11 mouse cellular contexts compared by ENCODE assay signal in the genomic region with DNA sequence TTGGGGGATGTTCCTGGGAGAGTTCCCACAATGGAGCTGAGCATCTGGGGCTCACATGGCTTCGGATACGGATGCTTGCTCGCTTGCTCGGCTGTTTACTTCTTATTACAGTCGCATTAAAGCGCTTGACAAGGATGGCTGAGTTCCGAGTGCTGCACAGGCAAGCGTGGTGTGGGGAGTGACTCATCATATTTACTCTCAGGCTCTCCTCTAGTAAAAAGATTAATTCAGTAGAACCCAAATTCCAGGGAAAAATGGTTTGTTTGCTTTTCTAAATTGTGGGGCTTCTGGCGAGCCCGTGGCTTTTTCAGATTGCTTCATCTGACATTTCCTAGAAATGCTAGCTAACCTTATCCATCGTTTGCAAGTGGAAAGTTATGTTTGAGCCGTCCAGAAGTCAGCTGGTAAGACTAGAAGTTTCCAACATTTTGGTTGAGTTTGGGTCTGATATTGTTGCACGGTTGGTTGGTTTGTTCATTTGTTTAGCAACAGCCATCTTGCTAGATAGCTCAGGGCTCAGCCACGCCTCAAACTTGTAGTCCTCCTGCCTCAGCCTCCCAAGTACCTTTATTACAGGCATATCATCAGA. TPM values are rescaled to one million over a fixed set of nuclear protein-coding genes. Genes with fewer than 3 reads are reported as not detected.
DNase-seq lines count a peak whose midpoint lies in the region; ATAC-seq and TF ChIP-seq lines count a peak whose summit lies in the region.
"Had no signal": no experiment of that assay in that cellular context is flagged by ENCODE, and none has a peak within 500 bp of the region (broad histone marks: within the 10 kb centered on the region; RNA-seq: fewer than 3 reads in every experiment).

No protein-coding gene starts in this region.

- H3K4me3 ChIP-seq in stomach, embryonic 16.5 days (replicated peaks; ENCODE audit: low read length) = no peak overlapping the region
- no peak overlapping the region for H3K4me3 ChIP-seq in heart, adult 2 months
- H3K4me3 ChIP-seq: layer of hippocampus, adult 2 months; liver, embryonic 15.5 days had no signal

- no peaks in the 10 kb centered on the region for H3K9me3 ChIP-seq in stomach, embryonic 16.5 days (replicated peaks; ENCODE audit: control insufficient read depth, low read length)
- H3K9me3 ChIP-seq: liver, embryonic 15.5 days had no signal

- no peak overlapping the region for H3K4me2 ChIP-seq in stomach, embryonic 16.5 days (ENCODE audit: low read depth, low read length)
- H3K4me2 ChIP-seq: liver, embryonic 15.5 days had no signal

- 51% methylated on average over 14 of the region's 14 CpGs for WGBS in stomach, embryonic 16.5 days
- WGBS in heart, adult 2 months = 81% methylated on average over 14 of the region's 14 CpGs

- no peaks in the 10 kb centered on the region for H3K27me3 ChIP-seq in stomach, embryonic 16.5 days (ENCODE audit: control insufficient read depth, insufficient read depth, low read length)
- no peaks in the 10 kb centered on the region for H3K27me3 ChIP-seq in heart, adult 2 months (ENCODE audit: control insufficient read depth, insufficient read depth, low read length)
- H3K27me3 ChIP-seq: liver, embryonic 15.5 days had no signal

- intact Hi-C loops in heart, adult 2 months (cut with DNase I) = no loop called here

- 0 out of 2 replicates have a peak overlapping the region, but pooled peaks have one; percentile 2 for H3K27ac ChIP-seq in stomach, embryonic 16.5 days (ENCODE audit: low read length)
- H3K27ac ChIP-seq in heart, adult 2 months = no peak overlapping the region
- H3K27ac ChIP-seq: layer of hippocampus, adult 2 months; liver, embryonic 15.5 days had no signal

- TF ChIP-seq EP300 in heart, adult 2 months (IDR thresholded peaks at IDR 0.05; ENCODE audit: insufficient read depth, low read depth, low read length) = no peak

- H3K9ac ChIP-seq in stomach, embryonic 16.5 days (ENCODE audit: low read length) = no peak overlapping the region
- no peak overlapping the region for H3K9ac ChIP-seq in heart, adult 2 months (ENCODE audit: low read depth, low read length)
- H3K9ac ChIP-seq: liver, embryonic 15.5 days had no signal

- DNase-seq in kidney, adult 9 months = peak; percentile 27
- DNase-seq in kidney, adult 18-20 months = no peak
- DNase-seq in right cerebral cortex, adult 2 months (ENCODE audit: low spot score in 2 of 2) = peak; percentile 33 to 53
- DNase-seq in right cerebral cortex, postnatal 4 days = no peak
- DNase-seq in heart, adult 2 months = no peak
- DNase-seq: heart, postnatal 14 days; spleen, adult 18-20 months had no signal

- ATAC-seq in common myeloid progenitor, adult 5-6 weeks (replicated peaks; ENCODE audit: low read depth, poor library complexity, severe bottlenecking) = 0 out of 2 replicates have a peak, but pooled peaks have one; percentile 26
- no peak for ATAC-seq in stomach, embryonic 16.5 days (ENCODE audit: insufficient read depth, low FRiP score)

- no peak for TF ChIP-seq CTCF in heart, adult 2 months (IDR thresholded peaks at IDR 0.05)

- H3K79me2 ChIP-seq in heart, adult 2 months (replicated peaks; ENCODE audit: control insufficient read depth, insufficient read depth, low read length) = no peaks in the 10 kb centered on the region

- no peak for TF ChIP-seq POLR2A in heart, adult 2 months (IDR thresholded peaks at IDR 0.05; ENCODE audit: insufficient read depth, low read depth, low read length)

- H3K4me1 ChIP-seq in stomach, embryonic 16.5 days (ENCODE audit: control insufficient read depth, insufficient read depth, low read length) = no peaks in the 10 kb centered on the region; the same call in 1 of the 2 replicates
- H3K4me1 ChIP-seq in heart, adult 2 months (ENCODE audit: control insufficient read depth, insufficient read depth, low read length) = peaks cover 2% of the 10 kb centered on the region

- H3K36me3 ChIP-seq in stomach, embryonic 16.5 days (ENCODE audit: control insufficient read depth, insufficient read depth, low read length) = no peaks in the 10 kb centered on the region
- no peaks in the 10 kb centered on the region for H3K36me3 ChIP-seq in heart, adult 2 months (ENCODE audit: control insufficient read depth, insufficient read depth, low read length)
- H3K36me3 ChIP-seq: liver, embryonic 15.5 days had no signal

RNA-seq across cellular contexts. Expression of gene Gm9887, which starts 46.9 kb away (rescaled TPM):
- 1.5 TPM in 1 of 2 replicates, not detected in the other for total RNA-seq in common myeloid progenitor, adult 5-6 weeks (2017)
- polyA plus RNA-seq in stomach, embryonic 16.5 days (2015; fragmentation: Nextera tagmentation; extraction: Ambion mirVana) = 0.80 and 0.94 TPM in 2 replicates
- under 1 TPM; 0.39 to 0.84 TPM for total RNA-seq in heart, adult 2 months (2021)
- polyA plus RNA-seq in heart, adult 2 months (2012; rRNA removed) = 0.80 TPM in 1 of 2 replicates, not detected in the other

RNA-seq across cellular contexts. Expression of gene Arf6, which starts 47.2 kb away (rescaled TPM):
- 104 and 110 TPM in 2 replicates for total RNA-seq in common myeloid progenitor, adult 5-6 weeks (2017)
- polyA plus RNA-seq in stomach, embryonic 16.5 days (2015; fragmentation: Nextera tagmentation; extraction: Ambion mirVana) = 39.3 and 42.3 TPM in 2 replicates
- 10 to 100 TPM; 35.0 to 38.7 TPM for total RNA-seq in heart, adult 2 months (2021)
- 30.3 and 32.9 TPM in 2 replicates for polyA plus RNA-seq in heart, adult 2 months (2012; rRNA removed)

Comparison
In these comparisons a context has a peak if more than half of its experiments do, and no peak if none do; other contexts are left out.
1. DNase-seq: peak in kidney, adult 9 months (single experiment) and right cerebral cortex, adult 2 months (2 of 2); none in kidney, adult 18-20 months (single experiment), right cerebral cortex, postnatal 4 days (single experiment) and heart, adult 2 months (0 of 2).